Mouse (Mus musculus) thymus, adult 2 months (tissue): Measurements from ENCODE around the gene Erc1.

ENCODE experiments used
- CTCF ChIP-seq: fragments of 200-500 bp; IDR thresholded peaks from 2 replicates; pipeline ENCODE4 v1.5.1; 2012; ENCODE audit warnings: mild to moderate bottlenecking, control low read depth, low read length, moderate library complexity, borderline replicate concordance; ENCODE audit not compliant: control insufficient read depth, poor library complexity, insufficient read depth; ENCODE audit errors: extremely low read depth
- POLR2A ChIP-seq: fragments of 200-500 bp; IDR thresholded peaks from 2 replicates; pipeline ENCODE4 v1.6.1; 2012; ENCODE audit warnings: mild to moderate bottlenecking, low read length, control low read depth, moderate library complexity; ENCODE audit not compliant: control insufficient read depth, poor library complexity, insufficient read depth; ENCODE audit errors: extremely low read depth

DNA sequence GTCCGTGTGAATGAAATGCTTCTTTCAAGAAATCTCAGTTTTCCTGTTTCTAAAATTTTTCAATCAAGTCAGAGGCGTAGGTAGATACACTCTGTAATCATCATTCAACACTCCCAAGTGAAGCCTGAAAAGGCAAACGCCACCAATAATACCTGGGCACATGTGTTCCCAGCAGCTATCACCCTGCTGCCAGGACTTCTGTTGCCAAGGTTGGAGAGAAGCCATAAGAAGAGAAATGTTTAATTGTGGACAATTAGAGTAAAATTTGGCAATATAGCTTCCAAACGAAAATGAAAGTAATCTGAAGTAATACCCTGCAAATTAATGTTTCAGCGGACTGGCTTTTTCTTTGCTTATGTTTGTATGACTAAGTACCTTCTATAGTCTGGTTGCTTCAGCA, 140.1 kb downstream of the Erc1 start:
- TF ChIP-seq POLR2A = no peak
- no peak for TF ChIP-seq CTCF
